Mouse (Mus musculus) kidney, embryonic 15.5 days (tissue): ENCODE measurements around the gene Itpa. TPM values are rescaled to one million over a fixed set of nuclear protein-coding genes. Genes with fewer than 3 reads are reported as not detected.
"Not testable (repeated sequence)": the region's sequence is repeated elsewhere in the genome, so short reads cannot be mapped to it uniquely, and the experiment has no call there.

Experiments
- ATAC-seq: fragments of 200-750 bp; cut with Nextera tagmentation; replicated peaks from 2 replicates; pipeline ENCODE4 v1.8.0; 2017; ENCODE audit warnings: moderate TSS enrichment; ENCODE audit not compliant: low FRiP score
- H3K27ac ChIP-seq: fragments of 300-500 bp; sonication (generic); 2 replicates; pipeline ENCODE4 v1.5.1; 2015; ENCODE audit warnings: mild to moderate bottlenecking, inconsistent platforms
- H3K27me3 ChIP-seq: fragments of 300-500 bp; sonication (generic); 2 replicates; pipeline ENCODE4 v1.6.1; 2015; ENCODE audit warnings: inconsistent platforms
- H3K36me3 ChIP-seq: fragments of 300-500 bp; sonication (generic); 2 replicates; pipeline ENCODE4 v1.6.1; 2015; ENCODE audit warnings: inconsistent platforms
- H3K4me1 ChIP-seq: fragments of 300-500 bp; sonication (generic); 2 replicates; pipeline ENCODE4 v1.6.1; 2015; ENCODE audit warnings: inconsistent platforms
- H3K4me2 ChIP-seq: fragments of 300-500 bp; sonication (generic); 2 replicates; pipeline ENCODE4 v1.6.1; 2015; ENCODE audit warnings: moderate library complexity, mild to moderate bottlenecking, inconsistent platforms
- H3K4me3 ChIP-seq: fragments of 300-500 bp; sonication (generic); replicated peaks from 2 replicates; pipeline ENCODE4 v1.5.1; 2015; ENCODE audit warnings: mild to moderate bottlenecking, inconsistent platforms
- H3K9ac ChIP-seq: fragments of 300-500 bp; sonication (generic); 2 replicates; pipeline ENCODE4 v1.6.1; 2015; ENCODE audit warnings: mild to moderate bottlenecking, inconsistent platforms
- H3K9me3 ChIP-seq: fragments of 300-500 bp; sonication (generic); replicated peaks from 2 replicates; pipeline ENCODE4 v1.6.1; 2016; ENCODE audit warnings: inconsistent platforms
- WGBS: fragments of 180-500 bp; shearing (Covaris S2); methylation state at CpG from one replicate; pipeline ENCODE4 v1.1.7; 2015; ENCODE audit warnings: mixed read lengths; 5-methylcytosine and 5-hydroxymethylcytosine counted together
- polyA plus RNA-seq: library from polyadenylated mRNA; unstranded; fragments of >200 nt; fragmentation: Nextera tagmentation; extraction: Ambion mirVana; gene quantifications from 2 replicates; pipeline ENCODE4 v1.2.1, GENCODE M21; 2015

The Itpa gene
- polyA plus RNA-seq, 1 experiment from 2014 or later = 120 TPM

DNA sequence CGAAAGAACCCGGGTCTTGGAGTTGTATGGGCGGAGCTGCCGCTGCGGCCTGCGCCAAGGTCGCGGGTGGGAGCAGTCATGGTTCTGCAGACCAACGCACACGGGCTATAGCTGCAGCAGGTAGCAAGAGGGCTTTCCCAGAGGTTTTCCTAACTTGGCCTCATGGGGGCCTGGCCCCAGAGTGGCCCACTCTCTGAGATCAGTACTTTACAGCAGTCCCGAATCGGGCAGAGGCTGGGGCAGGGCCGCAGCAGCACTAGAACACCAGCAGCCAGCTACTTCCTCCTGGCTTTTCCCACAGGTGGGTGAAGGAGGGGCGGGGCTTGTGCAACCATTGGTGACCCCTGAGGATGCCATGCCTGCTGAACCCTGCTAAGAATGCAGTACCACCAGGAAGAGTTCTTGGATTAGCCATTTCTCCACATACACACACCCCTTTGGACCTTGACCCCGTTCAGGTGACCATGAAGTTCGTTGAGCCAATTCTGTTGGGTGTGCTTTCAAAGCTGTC is 29.3 kb upstream of the Itpa start:
- Histone ChIP-seq H3K27ac (peak overlapping the region; percentile 87), H3K9me3 (no peaks in the 10 kb centered on the region), H3K36me3 (0 out of 2 replicates have a peak, but pooled peaks cover 4% of the 10 kb centered on the region), H3K4me3 (peak overlapping the region; percentile 23), H3K9ac (peak overlapping the region; percentile 24; the same call in 1 of the 2 replicates), H3K27me3 (peaks cover 44% of the 10 kb centered on the region), H3K4me2 (peak overlapping the region; percentile 50), H3K4me1 (peaks cover 73% of the 10 kb centered on the region)
- peak; percentile 48 for ATAC-seq
- 21% methylated on average over 16 of the region's 16 CpGs for WGBS

DNA sequence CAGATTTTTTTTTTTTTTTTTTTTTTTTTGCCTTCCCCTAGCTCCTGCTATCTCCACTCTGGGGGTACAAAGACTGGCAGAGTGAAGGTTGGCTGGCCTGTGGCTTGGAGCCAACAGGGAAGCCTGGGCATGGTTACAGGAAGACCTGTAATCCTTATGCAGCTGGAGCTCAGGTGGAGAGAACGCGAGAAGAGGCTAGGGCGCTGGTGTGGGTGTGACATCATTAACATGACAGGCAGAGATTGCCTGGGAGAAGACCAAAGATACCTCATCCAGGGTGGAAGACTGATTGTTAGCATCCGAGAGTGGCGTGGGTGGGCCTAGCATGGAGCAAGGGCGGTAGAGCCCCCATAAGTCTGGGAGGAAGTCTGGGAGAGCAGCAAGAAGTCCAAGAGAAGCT is 28.1 kb upstream of the Itpa start:
- no peak overlapping the region for H3K4me3 ChIP-seq
- 83% methylated on average over 6 of the region's 6 CpGs for WGBS
- H3K4me2 ChIP-seq = no peak overlapping the region
- peak overlapping the region; percentile 87 for H3K27ac ChIP-seq
- peaks cover 36% of the 10 kb centered on the region for H3K27me3 ChIP-seq
- H3K9me3 ChIP-seq = no peaks in the 10 kb centered on the region
- peaks cover 64% of the 10 kb centered on the region for H3K4me1 ChIP-seq
- H3K36me3 ChIP-seq = 0 out of 2 replicates have a peak, but pooled peaks cover 4% of the 10 kb centered on the region
- no peak overlapping the region for H3K9ac ChIP-seq
- no peak for ATAC-seq

GRCm38 (mm10) chr2:130641351-130642025 is 25.9 kb upstream of the Itpa start:
- no peak for ATAC-seq
- Histone ChIP-seq H3K4me3 (peak overlapping the region; percentile 79), H3K4me2 (peak overlapping the region; percentile 98), H3K36me3 (no peaks in the 10 kb centered on the region), H3K4me1 (peaks cover 42% of the 10 kb centered on the region), H3K27me3 (peaks cover 14% of the 10 kb centered on the region), H3K9me3 (no peaks in the 10 kb centered on the region), H3K27ac (no peak overlapping the region), H3K9ac (peak overlapping the region; percentile 74)
- WGBS = 53% methylated on average over 6 of the region's 6 CpGs

- Histone ChIP-seq H3K27me3 (peaks cover 7% of the 10 kb centered on the region), H3K9ac (peak overlapping the region; percentile 74), H3K4me1 (peaks cover 35% of the 10 kb centered on the region), H3K27ac (peak overlapping the region; percentile 60; the same call in 1 of the 2 replicates), H3K36me3 (no peaks in the 10 kb centered on the region), H3K4me2 (peak overlapping the region; percentile 98), H3K9me3 (no peaks in the 10 kb centered on the region), H3K4me3 (peak overlapping the region; percentile 79)
- ATAC-seq = peak; percentile 40; the same call in 1 of the 2 replicates
- 1% methylated on average over 15 of the region's 27 CpGs for WGBS
These were observed 25.2 kb upstream of the Itpa start for GRCm38 (mm10) chr2:130642197-130642660.

DNA sequence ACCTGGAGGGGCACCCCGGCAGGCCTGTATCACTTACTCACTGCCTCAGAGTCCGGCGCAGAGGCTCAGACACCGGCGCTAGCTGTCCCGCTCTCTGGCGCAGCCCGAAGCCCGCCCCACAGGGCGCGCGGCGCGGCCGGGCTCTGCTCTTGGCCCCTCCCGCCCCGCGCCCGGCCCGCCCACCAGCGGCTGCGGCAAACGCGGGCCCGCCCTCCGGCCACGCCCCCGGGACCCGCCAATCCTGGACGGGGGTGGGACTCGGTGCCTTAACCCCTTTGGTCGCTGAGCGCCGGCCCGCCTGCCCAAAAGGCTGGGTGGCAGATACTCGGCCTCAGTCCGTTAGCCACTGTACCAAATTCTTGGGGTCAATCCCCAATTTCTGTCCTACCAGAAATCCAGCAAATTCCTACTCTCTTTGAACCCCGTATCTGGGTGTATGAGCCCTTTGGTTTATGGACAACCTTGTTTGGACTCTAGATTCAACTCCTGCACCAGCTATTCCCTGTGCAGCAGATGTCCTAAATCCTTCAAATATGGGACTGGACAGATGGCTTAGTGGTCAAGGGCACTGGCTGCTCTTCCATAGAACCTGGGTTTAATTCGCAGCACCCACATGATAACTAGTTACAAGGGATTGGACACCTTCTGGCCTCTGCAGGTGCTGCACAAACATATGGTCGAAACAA is 24.6 kb upstream of the Itpa start, which contains the start of gene Lzts3:
Gene Lzts3, minus strand, starts transcription at position 120 of the 686 bp plus-strand sequence.
- H3K4me3 ChIP-seq = peak within 1 kb of the TSS; percentile 79
- peak within 1 kb of the TSS; percentile 60; the same call in 1 of the 2 replicates for H3K27ac ChIP-seq
- peak within 1 kb of the TSS; percentile 98 for H3K4me2 ChIP-seq
- H3K27me3 ChIP-seq = peaks cover 4% of the 10 kb centered on the region; the same call in 1 of the 2 replicates
- H3K36me3 ChIP-seq = no peaks in the 10 kb centered on the region
- H3K4me1 ChIP-seq = peaks cover 30% of the 10 kb centered on the region
- 3% methylated on average over 40 of the region's 40 CpGs for WGBS
- peak within 1 kb of the TSS; percentile 74 for H3K9ac ChIP-seq
- no peaks in the 10 kb centered on the region for H3K9me3 ChIP-seq
- ATAC-seq = peak; percentile 93

DNA sequence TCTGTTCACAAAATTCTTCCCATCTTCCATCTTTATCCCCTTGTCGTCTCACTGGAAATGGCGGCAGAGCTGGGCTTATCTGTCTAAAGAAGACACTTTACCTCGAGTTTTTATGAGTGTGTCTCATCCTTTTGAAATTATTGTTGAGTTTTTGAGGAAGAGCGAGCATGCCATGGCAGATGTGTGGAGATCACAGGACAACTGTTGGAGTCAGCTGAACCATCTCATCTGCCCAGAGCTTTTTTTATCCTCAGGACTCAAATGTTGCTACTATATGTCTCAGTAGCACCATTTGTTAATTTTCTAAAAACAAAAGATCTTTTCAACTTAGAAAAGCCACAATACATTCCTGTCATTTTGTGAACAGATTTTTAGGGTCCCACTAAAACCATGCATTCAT is 22.2 kb upstream of the Itpa start:
- no peak overlapping the region for H3K4me3 ChIP-seq
- H3K36me3 ChIP-seq = peaks cover 8% of the 10 kb centered on the region
- no peak overlapping the region for H3K4me2 ChIP-seq
- WGBS = 82% methylated on average over 4 of the region's 4 CpGs
- no peaks in the 10 kb centered on the region for H3K9me3 ChIP-seq
- peaks cover 15% of the 10 kb centered on the region for H3K4me1 ChIP-seq
- no peak for ATAC-seq
- no peak overlapping the region for H3K27ac ChIP-seq
- no peak overlapping the region for H3K9ac ChIP-seq
- no peaks in the 10 kb centered on the region for H3K27me3 ChIP-seq

GRCm38 (mm10) chr2:130649028-130649427 is 18.4 kb upstream of the Itpa start:
- not testable (repeated sequence) for H3K4me1 ChIP-seq, H3K27me3 ChIP-seq, H3K9me3 ChIP-seq, H3K4me3 ChIP-seq, ATAC-seq, H3K27ac ChIP-seq, H3K9ac ChIP-seq, H3K4me2 ChIP-seq
- peaks cover 39% of the 10 kb centered on the region for H3K36me3 ChIP-seq
- 84% methylated on average over 6 of the region's 6 CpGs for WGBS

DNA sequence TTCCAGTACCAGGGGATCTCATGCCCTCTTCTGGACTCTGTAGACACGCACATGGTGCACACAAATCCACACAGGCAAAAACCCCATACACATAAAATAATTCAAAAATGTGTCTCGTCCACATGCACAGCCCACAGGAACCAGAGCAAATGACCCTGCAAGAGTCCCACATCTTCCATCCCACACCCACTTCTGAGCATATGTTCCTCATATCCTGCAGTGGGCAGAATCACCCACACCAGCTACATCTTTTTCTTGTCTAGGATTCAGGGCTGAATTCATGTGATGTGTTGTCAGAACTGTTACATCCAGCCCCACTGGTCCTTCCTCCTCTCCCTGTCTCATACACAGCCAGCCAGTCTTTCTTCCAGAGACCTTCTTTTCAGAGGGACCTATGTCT is 14.1 kb upstream of the Itpa start:
- Histone ChIP-seq H3K4me2 (no peak overlapping the region), H3K27me3 (no peaks in the 10 kb centered on the region), H3K36me3 (peaks cover 82% of the 10 kb centered on the region), H3K4me3 (no peak overlapping the region), H3K9ac (no peak overlapping the region), H3K4me1 (no peaks in the 10 kb centered on the region), H3K9me3 (no peaks in the 10 kb centered on the region), H3K27ac (no peak overlapping the region)
- ATAC-seq = no peak
- 88% methylated on average over 2 of the region's 2 CpGs for WGBS

GRCm38 (mm10) chr2:130653760-130654159 is 13.7 kb upstream of the Itpa start:
- no peak overlapping the region for H3K9ac ChIP-seq
- H3K4me1 ChIP-seq = no peaks in the 10 kb centered on the region
- H3K4me3 ChIP-seq = no peak overlapping the region
- H3K27ac ChIP-seq = no peak overlapping the region
- 90% methylated on average over 1 of the region's 1 CpGs for WGBS
- no peak overlapping the region for H3K4me2 ChIP-seq
- no peaks in the 10 kb centered on the region for H3K27me3 ChIP-seq
- H3K36me3 ChIP-seq = peaks cover 87% of the 10 kb centered on the region
- no peak for ATAC-seq
- H3K9me3 ChIP-seq = no peaks in the 10 kb centered on the region

DNA sequence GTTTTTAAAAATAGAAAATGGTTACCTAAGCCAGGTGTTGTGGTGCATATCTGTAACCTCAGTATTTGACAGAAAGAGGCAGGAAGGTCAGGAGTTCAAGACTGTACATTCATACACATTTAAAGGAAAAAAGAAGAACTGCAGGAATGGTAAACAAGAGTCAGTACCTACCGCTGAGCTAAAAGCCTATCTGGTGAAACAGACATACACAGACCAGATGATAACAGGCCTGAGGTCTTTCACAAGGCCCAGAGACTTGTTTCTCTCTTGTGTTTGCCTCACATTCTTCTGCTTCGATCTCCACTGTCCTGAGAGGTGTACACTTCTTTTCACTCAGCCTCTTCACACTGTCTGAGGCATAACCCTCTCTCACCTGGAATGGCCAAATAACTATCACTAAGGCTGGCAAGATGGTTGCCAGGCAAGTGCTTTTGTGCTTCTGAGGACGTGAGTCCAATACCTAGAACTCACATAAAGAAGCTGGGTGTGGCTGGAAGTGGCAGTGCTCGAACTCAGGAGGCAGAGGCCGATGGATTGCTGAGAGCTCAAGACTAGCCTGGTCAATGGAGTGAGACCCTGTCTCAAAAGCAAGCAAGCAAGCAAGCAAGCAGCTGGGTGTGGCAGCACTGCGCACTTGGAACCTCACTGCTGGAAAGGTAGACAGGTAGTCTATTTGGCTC is 11.6 kb upstream of the Itpa start:
- no peak for ATAC-seq
- H3K9ac ChIP-seq = no peak overlapping the region
- H3K27ac ChIP-seq = no peak overlapping the region
- H3K4me2 ChIP-seq = no peak overlapping the region
- no peaks in the 10 kb centered on the region for H3K27me3 ChIP-seq
- H3K4me3 ChIP-seq = no peak overlapping the region
- no peaks in the 10 kb centered on the region for H3K9me3 ChIP-seq
- WGBS = 89% methylated on average over 6 of the region's 6 CpGs
- peaks cover 96% of the 10 kb centered on the region for H3K36me3 ChIP-seq
- H3K4me1 ChIP-seq = no peaks in the 10 kb centered on the region

DNA sequence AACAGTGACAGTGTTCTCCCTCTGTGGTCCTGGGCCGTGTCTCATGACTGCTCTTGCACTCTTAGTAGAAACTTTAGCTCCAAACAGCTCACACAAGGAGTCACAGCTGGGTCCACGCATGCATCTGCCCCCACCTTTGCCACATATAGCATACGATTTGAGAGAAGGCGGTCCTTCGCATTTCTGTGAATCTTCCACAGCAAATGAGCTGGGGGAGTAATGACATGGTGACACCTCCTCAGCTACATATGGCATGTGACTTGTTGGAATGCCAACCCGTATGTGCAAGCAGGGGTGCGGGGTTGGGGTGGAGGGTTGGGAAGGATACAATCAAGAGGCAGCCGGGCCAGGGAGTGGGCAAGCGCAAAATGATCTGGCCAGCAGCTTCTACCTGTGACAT is 10.9 kb upstream of the Itpa start:
- no peaks in the 10 kb centered on the region for H3K4me1 ChIP-seq
- H3K27ac ChIP-seq = no peak overlapping the region
- H3K4me3 ChIP-seq = no peak overlapping the region
- no peaks in the 10 kb centered on the region for H3K9me3 ChIP-seq
- H3K36me3 ChIP-seq = peaks cover 96% of the 10 kb centered on the region
- no peak overlapping the region for H3K9ac ChIP-seq
- H3K4me2 ChIP-seq = no peak overlapping the region
- no peaks in the 10 kb centered on the region for H3K27me3 ChIP-seq
- ATAC-seq = no peak
- 92% methylated on average over 9 of the region's 9 CpGs for WGBS

DNA sequence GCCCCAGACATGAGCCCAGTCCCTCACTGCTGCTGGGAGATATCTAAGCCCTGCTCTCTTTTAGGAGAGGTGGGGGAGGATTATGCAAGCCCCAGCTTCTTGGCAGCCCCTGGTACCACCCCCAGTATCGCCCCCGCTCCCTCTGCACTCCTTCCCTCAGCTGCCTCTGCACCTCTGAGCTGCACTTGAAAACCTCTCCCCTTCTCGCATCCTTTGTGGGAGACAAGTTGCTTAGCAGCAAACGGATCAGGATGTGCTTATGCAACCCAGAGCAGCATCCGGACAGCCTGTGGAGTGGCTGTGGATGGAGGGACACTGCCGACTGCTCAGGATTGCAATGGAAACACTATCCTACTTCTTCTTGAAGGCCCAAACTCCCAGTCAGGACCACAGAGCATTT is 9.9 kb upstream of the Itpa start:
- Histone ChIP-seq H3K27ac (no peak overlapping the region), H3K36me3 (peaks cover 99% of the 10 kb centered on the region), H3K4me3 (no peak overlapping the region), H3K4me2 (no peak overlapping the region), H3K9ac (no peak overlapping the region), H3K4me1 (peaks cover 2% of the 10 kb centered on the region), H3K9me3 (no peaks in the 10 kb centered on the region), H3K27me3 (no peaks in the 10 kb centered on the region)
- WGBS = 84% methylated on average over 6 of the region's 6 CpGs
- no peak for ATAC-seq
